Mouse (Mus musculus) mammary gland, adult 2 months (tissue): Measurements from ENCODE around the gene Cd300ld. TPM values are rescaled to one million over a fixed set of nuclear protein-coding genes. Genes with fewer than 3 reads are reported as not detected.

Experiments used
- polyA plus RNA-seq: library from polyadenylated mRNA; depleted of rRNA; stranded (reverse); fragments of >200 nt; gene quantifications from 2 replicates; pipeline ENCODE4 v1.2.3, GENCODE M21; 2012; ENCODE audit warnings: low replicate concordance; rRNA removed

Gene Cd300ld
- 4.0 and 8.5 TPM in 2 replicates for polyA plus RNA-seq

GRCm38 (mm10) chr11:114989793-114990192 is at the start of gene Cd300ld:
Cd300ld (minus strand) TSS chr11:114989922.

GRCm38 (mm10) chr11:115037669-115038068 is 47.9 kb upstream of the Cd300ld start, which contains the start of gene Cd300ld5:
Cd300ld5 (minus strand) TSS chr11:115037769.

GRCm38 (mm10) chr11:115026912-115027311 is 37.2 kb upstream of the Cd300ld start, which contains the start of gene Cd300ld4:
Cd300ld4 (minus strand) TSS chr11:115027012.

GRCm38 (mm10) chr11:115016093-115016492 is 26.4 kb upstream of the Cd300ld start, which contains the start of gene Cd300ld2:
Cd300ld2 (minus strand) TSS chr11:115016193.

GRCm38 (mm10) chr11:115001474-115002040 is 11.8 kb upstream of the Cd300ld start, which contains the start of gene Cd300c2:
Cd300c2 (minus strand) TSS chr11:115001880.

GRCm38 (mm10) chr11:114968752-114969207 is 20.9 kb downstream of the Cd300ld start, which contains the start of gene Cd300c:
Cd300c (minus strand) TSS chr11:114969157.

GRCm38 (mm10) chr11:114934144-114934543 is 55.6 kb downstream of the Cd300ld start, which contains the start of gene Cd300lb:
Cd300lb (minus strand) TSS chr11:114934386.

Other genes with a start within 250 kb of the Cd300ld start
- gene Kif19a, start 224.5 kb downstream of the Cd300ld start, polyA plus RNA-seq = 3.1 and 4.7 TPM in 2 replicates
- 1.3 and 3.0 TPM in 2 replicates for gene Btbd17, start 194.0 kb downstream of the Cd300ld start, polyA plus RNA-seq
- not detected in 2 replicates for gene Gpr142, start 191.0 kb downstream of the Cd300ld start, polyA plus RNA-seq
- 37.4 and 56.3 TPM in 2 replicates for gene Gprc5c, start 138.8 kb downstream of the Cd300ld start, polyA plus RNA-seq
- gene Cd300a, start 99.9 kb downstream of the Cd300ld start, polyA plus RNA-seq = 2.2 and 3.9 TPM in 2 replicates
- 2.9 and 6.2 TPM in 2 replicates for gene Cd300lb, start 55.5 kb downstream of the Cd300ld start, polyA plus RNA-seq
- gene Cd300c, start 20.8 kb downstream of the Cd300ld start, polyA plus RNA-seq = 4.5 and 5.2 TPM in 2 replicates
- 7.9 and 11.0 TPM in 2 replicates for gene Cd300c2, start 12.0 kb upstream of the Cd300ld start, polyA plus RNA-seq
- gene Cd300ld2, start 26.3 kb upstream of the Cd300ld start, polyA plus RNA-seq = 2.8 and 5.3 TPM in 2 replicates
- gene Cd300ld4, start 37.1 kb upstream of the Cd300ld start, polyA plus RNA-seq = 8.4 and 32.3 TPM in 2 replicates
- gene Cd300ld5, start 47.8 kb upstream of the Cd300ld start, polyA plus RNA-seq = 20.6 and 34.4 TPM in 2 replicates
- 72.5 and 131 TPM in 2 replicates for gene Cd300ld3, start 58.5 kb upstream of the Cd300ld start, polyA plus RNA-seq
- gene Cd300e, start 72.3 kb upstream of the Cd300ld start, polyA plus RNA-seq = 0.13 and 0.66 TPM in 2 replicates
- gene Rab37, start 101.5 kb upstream of the Cd300ld start, polyA plus RNA-seq = 4.9 and 6.1 TPM in 2 replicates
- gene Cd300lf, start 144.1 kb upstream of the Cd300ld start, polyA plus RNA-seq = 3.5 and 3.7 TPM in 2 replicates
- 42.0 and 64.9 TPM in 2 replicates for gene Slc9a3r1, start 173.4 kb upstream of the Cd300ld start, polyA plus RNA-seq
- gene Tmem104, start 197.6 kb upstream of the Cd300ld start, polyA plus RNA-seq = 22.5 TPM in 2 replicates
- 21.1 and 25.5 TPM in 2 replicates for gene Nat9, start 197.9 kb upstream of the Cd300ld start, polyA plus RNA-seq